Mouse (Mus musculus) liver, embryonic 14.5 days (tissue): ENCODE measurements around the gene Nkd1.

Source experiments
- CTCF ChIP-seq: IDR thresholded peaks from 2 replicates; pipeline ENCODE4 v1.5.1; 2016; ENCODE audit warnings: antibody characterized with exemption, low read depth, control low read depth
- EP300 ChIP-seq: IDR thresholded peaks from 2 replicates; pipeline ENCODE4 v1.6.1; 2016; ENCODE audit warnings: antibody characterized with exemption, low read depth

DNA sequence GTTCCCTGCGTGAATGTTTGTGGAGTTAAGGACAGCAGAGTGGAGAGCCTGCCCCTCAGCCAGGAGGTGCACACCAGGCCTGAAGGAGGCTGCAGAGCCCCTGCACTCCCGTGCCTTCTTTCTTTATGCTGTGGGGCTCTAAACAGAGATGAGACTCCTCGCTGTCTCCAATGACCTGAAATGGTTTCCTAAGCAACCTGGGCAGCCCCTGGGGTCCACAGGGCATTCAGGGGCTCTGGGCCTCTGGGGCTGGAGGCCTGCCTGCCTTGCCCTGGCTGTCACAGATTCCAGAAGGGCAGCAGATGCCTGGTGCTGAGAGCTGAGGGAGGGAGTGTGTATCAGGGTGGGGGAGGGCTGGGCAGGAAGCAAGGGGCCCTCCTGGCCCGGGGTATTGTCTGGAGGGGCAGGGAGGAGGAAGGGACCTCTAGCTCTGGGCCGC lies 32.7 kb upstream of the Nkd1 start:
- TF ChIP-seq CTCF (no peak), EP300 (no peak)
